Mouse (Mus musculus) kidney, embryonic 16.5 days (tissue): ENCODE data around the gene Olfr955. TPM values are rescaled to one million over a fixed set of nuclear protein-coding genes. Genes with fewer than 3 reads are reported as not detected.

Source experiments
- ATAC-seq: fragments of 200-750 bp; cut with Nextera tagmentation; 2 replicates; pipeline ENCODE4 v1.8.0; 2017; ENCODE audit warnings: moderate TSS enrichment; ENCODE audit not compliant: low FRiP score, low TSS enrichment
- H3K27ac ChIP-seq: fragments of 300-500 bp; sonication (generic); 2 replicates; pipeline ENCODE4 v1.5.1; 2014; ENCODE audit warnings: low read length
- H3K27me3 ChIP-seq: fragments of 300-500 bp; sonication (generic); 2 replicates; pipeline ENCODE4 v1.6.1; 2014; ENCODE audit warnings: low read length, control low read depth, mixed read lengths; ENCODE audit not compliant: insufficient read depth
- H3K36me3 ChIP-seq: fragments of 300-500 bp; sonication (generic); 2 replicates; pipeline ENCODE4 v1.6.1; 2014; ENCODE audit warnings: low read length, control low read depth, mixed read lengths; ENCODE audit not compliant: insufficient read depth
- H3K4me1 ChIP-seq: fragments of 300-500 bp; sonication (generic); 2 replicates; pipeline ENCODE4 v1.6.1; 2014; ENCODE audit warnings: low read length, control low read depth, mixed read lengths; ENCODE audit not compliant: insufficient read depth
- H3K4me2 ChIP-seq: fragments of 300-500 bp; sonication (generic); replicated peaks from 2 replicates; pipeline ENCODE4 v1.6.1; 2014; ENCODE audit warnings: low read depth, low read length
- H3K4me3 ChIP-seq: fragments of 300-500 bp; sonication (generic); 2 replicates; pipeline ENCODE4 v1.5.1; 2014; ENCODE audit warnings: mild to moderate bottlenecking, low read length
- H3K9ac ChIP-seq: fragments of 300-500 bp; sonication (generic); replicated peaks from 2 replicates; pipeline ENCODE4 v1.6.1; 2014; ENCODE audit warnings: low read length
- H3K9me3 ChIP-seq: fragments of 300-500 bp; sonication (generic); 2 replicates; pipeline ENCODE4 v1.6.1; 2016; ENCODE audit warnings: low read length, control low read depth
- WGBS: fragments of 180-500 bp; shearing (Covaris S2); extraction: QIAGEN DNeasy Blood & Tissue Kit; methylation state at CpG from one replicate; pipeline ENCODE4 v1.1.7; 2014; 5-methylcytosine and 5-hydroxymethylcytosine counted together
- polyA plus RNA-seq: library from polyadenylated mRNA; unstranded; fragments of >200 nt; fragmentation: Nextera tagmentation; extraction: Ambion mirVana; gene quantifications from 2 replicates; pipeline ENCODE4 v1.2.1, GENCODE M21; 2015

Olfr955 gene
- not detected in 2 replicates for polyA plus RNA-seq

DNA sequence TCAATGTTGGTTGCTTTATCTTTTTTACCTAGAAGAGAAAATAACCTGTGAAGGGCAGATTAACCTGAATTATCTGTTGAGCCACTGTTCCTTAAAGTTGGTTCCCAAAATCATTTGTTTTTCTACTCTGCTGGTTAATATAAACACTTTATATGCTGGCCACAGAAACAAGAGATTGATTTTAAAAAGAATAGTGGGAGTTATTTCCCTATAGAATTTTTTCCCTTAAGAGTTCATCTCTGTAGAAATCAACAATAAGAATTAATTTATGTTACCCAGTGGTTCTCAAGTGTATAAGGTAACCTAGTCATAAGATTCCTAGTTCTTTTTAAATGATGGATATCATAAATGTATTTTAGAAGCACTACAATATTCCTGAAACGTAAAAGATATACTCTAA, at the start of gene Olfr955:
Olfr955 (minus strand) TSS at position 101 of the 400 bp plus-strand sequence.
- no peak for ATAC-seq
- no peak within 1 kb of the TSS for H3K4me3 ChIP-seq
- 44% methylated on average over 1 of the region's 1 CpGs for WGBS
- no peaks in the 10 kb centered on the region for H3K27me3 ChIP-seq
- H3K4me1 ChIP-seq = no peaks in the 10 kb centered on the region
- no peak within 1 kb of the TSS for H3K27ac ChIP-seq
- H3K4me2 ChIP-seq = no peak within 1 kb of the TSS
- H3K9me3 ChIP-seq = no peaks in the 10 kb centered on the region
- no peaks in the 10 kb centered on the region for H3K36me3 ChIP-seq
- no peak within 1 kb of the TSS for H3K9ac ChIP-seq

DNA sequence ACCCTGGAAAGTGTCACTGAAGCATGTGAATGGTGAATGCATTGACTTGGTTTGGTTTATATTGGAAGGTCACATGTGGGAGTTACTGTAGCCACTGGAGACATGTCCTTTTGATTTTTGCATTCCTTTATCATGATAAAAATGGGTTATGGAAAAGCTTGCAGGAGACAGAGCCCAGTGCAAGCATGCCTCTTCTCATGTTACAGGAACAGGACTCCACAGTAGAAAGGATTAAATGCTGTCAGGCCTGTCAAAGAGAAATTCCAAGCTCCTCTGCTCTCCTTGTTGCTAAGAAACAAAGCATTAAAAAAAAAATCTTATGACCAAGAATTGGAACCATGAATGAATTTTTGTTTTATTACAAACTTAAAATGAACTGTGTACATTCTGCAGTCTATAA, 46.9 kb upstream of the Olfr955 start:
- no peak for ATAC-seq

DNA sequence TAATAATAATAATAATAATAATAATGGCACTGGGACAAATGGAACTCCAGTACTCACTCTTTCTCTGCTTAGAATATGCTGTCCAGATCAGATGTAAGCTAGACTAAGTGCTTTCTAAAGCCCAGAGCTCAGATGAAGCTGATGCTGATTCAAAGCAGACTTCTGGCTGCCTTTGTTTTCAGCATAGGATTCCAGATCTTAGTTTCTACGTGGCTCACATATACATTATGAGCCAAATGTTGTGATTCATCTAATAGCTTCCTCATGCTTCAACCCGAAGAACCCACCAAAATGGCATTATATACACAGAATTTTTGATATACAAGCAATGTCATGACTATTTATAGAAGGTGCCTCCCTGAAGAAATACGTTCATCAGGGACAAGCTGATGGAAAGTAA, 43.8 kb upstream of the Olfr955 start, which contains the start of gene Olfr957:
Olfr957 (minus strand) TSS at position 279 of the 400 bp plus-strand sequence.
- no peak within 1 kb of the TSS for H3K4me3 ChIP-seq
- ATAC-seq = no peak
- no peaks in the 10 kb centered on the region for H3K9me3 ChIP-seq
- H3K27ac ChIP-seq = no peak within 1 kb of the TSS
- no peaks in the 10 kb centered on the region for H3K4me1 ChIP-seq
- H3K27me3 ChIP-seq = no peaks in the 10 kb centered on the region
- H3K4me2 ChIP-seq = no peak within 1 kb of the TSS
- 60% methylated on average over 3 of the region's 3 CpGs for WGBS
- H3K36me3 ChIP-seq = no peaks in the 10 kb centered on the region
- H3K9ac ChIP-seq = no peak within 1 kb of the TSS

More for the DNA sequence above, 46.9 kb upstream of the Olfr955 start:
- H3K4me3 ChIP-seq = no peak overlapping the region
- no peaks in the 10 kb centered on the region for H3K4me1 ChIP-seq
- no peak overlapping the region for H3K9ac ChIP-seq
- H3K27ac ChIP-seq = no peak overlapping the region
- H3K9me3 ChIP-seq = no peaks in the 10 kb centered on the region
- no peaks in the 10 kb centered on the region for H3K27me3 ChIP-seq
- no peak overlapping the region for H3K4me2 ChIP-seq
- H3K36me3 ChIP-seq = no peaks in the 10 kb centered on the region

DNA sequence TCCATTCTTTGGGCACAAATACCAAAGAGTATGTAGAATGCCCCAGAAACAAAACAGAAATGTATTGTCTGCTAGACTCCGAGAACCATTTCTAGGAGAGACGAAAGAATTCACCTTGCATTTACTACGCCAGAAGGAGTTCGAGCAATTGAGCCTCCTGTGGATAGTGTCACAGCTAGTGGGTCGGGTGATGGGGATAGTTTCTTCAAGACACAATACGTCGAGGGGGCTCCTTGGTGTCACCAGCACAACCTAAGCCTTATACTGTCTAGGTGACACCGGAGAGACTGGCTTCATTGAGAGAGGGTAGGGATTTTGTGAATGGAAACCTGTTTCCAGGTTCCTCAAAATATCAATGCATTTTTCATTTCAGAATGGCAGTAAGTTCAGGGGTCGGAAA, 37.7 kb upstream of the Olfr955 start:
- Histone ChIP-seq H3K4me2 (no peak overlapping the region), H3K27me3 (no peaks in the 10 kb centered on the region), H3K36me3 (no peaks in the 10 kb centered on the region), H3K9ac (no peak overlapping the region), H3K9me3 (no peaks in the 10 kb centered on the region), H3K27ac (no peak overlapping the region), H3K4me3 (no peak overlapping the region), H3K4me1 (no peaks in the 10 kb centered on the region)
- WGBS = 88% methylated on average over 9 of the region's 9 CpGs
- no peak for ATAC-seq

GRCm38 (mm10) chr9:39508998-39509397, 37.3 kb upstream of the Olfr955 start:
- Histone ChIP-seq H3K9ac (no peak overlapping the region), H3K9me3 (no peaks in the 10 kb centered on the region), H3K4me3 (no peak overlapping the region), H3K4me1 (no peaks in the 10 kb centered on the region), H3K27ac (no peak overlapping the region), H3K27me3 (no peaks in the 10 kb centered on the region), H3K4me2 (no peak overlapping the region), H3K36me3 (no peaks in the 10 kb centered on the region)
- peak; percentile 59; the same call in 1 of the 2 replicates for ATAC-seq
- WGBS = 9% methylated on average over 6 of the region's 6 CpGs

DNA sequence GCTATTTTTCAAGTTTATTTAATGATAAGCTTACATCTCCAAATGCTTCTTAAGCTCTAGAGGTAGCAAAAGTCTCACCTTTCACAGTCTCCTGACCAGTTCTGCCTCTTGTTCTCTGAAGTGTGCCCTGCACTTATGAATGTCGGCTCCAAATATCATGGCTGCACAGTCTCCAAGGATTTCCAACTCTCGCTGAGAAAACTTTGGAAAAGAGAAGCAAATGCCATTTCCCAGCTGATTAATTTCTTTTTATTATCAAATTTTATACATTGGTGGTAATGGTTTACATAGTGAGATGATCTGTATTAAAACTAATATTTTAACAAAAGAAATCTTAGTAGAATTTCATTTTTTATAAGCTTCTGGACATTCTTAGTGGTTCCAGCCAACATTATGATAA, 22.2 kb upstream of the Olfr955 start, which contains the start of gene Olfr44:
Olfr44 (minus strand) TSS at position 101 of the 400 bp plus-strand sequence.
- 90% methylated on average over 2 of the region's 2 CpGs for WGBS
- Histone ChIP-seq H3K9ac (no peak within 1 kb of the TSS), H3K27me3 (no peaks in the 10 kb centered on the region), H3K4me3 (no peak within 1 kb of the TSS), H3K4me2 (no peak within 1 kb of the TSS), H3K9me3 (no peaks in the 10 kb centered on the region), H3K4me1 (no peaks in the 10 kb centered on the region), H3K27ac (no peak within 1 kb of the TSS), H3K36me3 (no peaks in the 10 kb centered on the region)
- ATAC-seq = no peak

GRCm38 (mm10) chr9:39456401-39456800, 15.3 kb downstream of the Olfr955 start, which contains the start of gene Olfr954:
TSS of gene Olfr954 (plus strand) at chr9:39456701.
- H3K27ac ChIP-seq = no peak within 1 kb of the TSS
- no peak for ATAC-seq
- 87% methylated on average over 6 of the region's 6 CpGs for WGBS
- H3K4me2 ChIP-seq = no peak within 1 kb of the TSS
- H3K9ac ChIP-seq = no peak within 1 kb of the TSS
- H3K9me3 ChIP-seq = no peaks in the 10 kb centered on the region
- H3K36me3 ChIP-seq = no peaks in the 10 kb centered on the region
- H3K4me1 ChIP-seq = no peaks in the 10 kb centered on the region
- H3K27me3 ChIP-seq = no peaks in the 10 kb centered on the region
- no peak within 1 kb of the TSS for H3K4me3 ChIP-seq

- Histone ChIP-seq H3K9ac (no peak within 1 kb of the TSS), H3K4me1 (no peaks in the 10 kb centered on the region)
- no peak for ATAC-seq
Measured at GRCm38 (mm10) chr9:39427048-39427447, 44.7 kb downstream of the Olfr955 start, which contains the start of gene Olfr952. TSS of gene Olfr952 (minus strand) at chr9:39427148.

More at GRCm38 (mm10) chr9:39427048-39427447, 44.7 kb downstream of the Olfr955 start, which contains the start of gene Olfr952:
- H3K9me3 ChIP-seq = no peaks in the 10 kb centered on the region
- H3K36me3 ChIP-seq = no peaks in the 10 kb centered on the region
- H3K4me3 ChIP-seq = no peak within 1 kb of the TSS
- H3K27ac ChIP-seq = no peak within 1 kb of the TSS
- H3K27me3 ChIP-seq = no peaks in the 10 kb centered on the region
- no peak within 1 kb of the TSS for H3K4me2 ChIP-seq

Other genes with a start within 250 kb of the Olfr955 start
- gene Olfr1537, start 221.9 kb downstream of the Olfr955 start, polyA plus RNA-seq = not detected in 2 replicates
- gene Olfr945, start 195.1 kb downstream of the Olfr955 start, polyA plus RNA-seq = not detected in 2 replicates
- not detected in 2 replicates for gene Olfr948, start 145.9 kb downstream of the Olfr955 start, polyA plus RNA-seq
- not detected in 2 replicates for gene Olfr951, start 84.5 kb downstream of the Olfr955 start, polyA plus RNA-seq
- gene Olfr952, start 44.8 kb downstream of the Olfr955 start, polyA plus RNA-seq = not detected in 2 replicates
- not detected in 2 replicates for gene Olfr954, start 15.2 kb downstream of the Olfr955 start, polyA plus RNA-seq
- not detected in 2 replicates for gene Olfr44, start 22.1 kb upstream of the Olfr955 start, polyA plus RNA-seq
- gene Olfr957, start 43.9 kb upstream of the Olfr955 start, polyA plus RNA-seq = not detected in 2 replicates
- not detected in 2 replicates for gene Olfr958, start 82.1 kb upstream of the Olfr955 start, polyA plus RNA-seq
- not detected in 2 replicates for gene Olfr959, start 103.6 kb upstream of the Olfr955 start, polyA plus RNA-seq
- gene AW551984, start 132.5 kb upstream of the Olfr955 start, polyA plus RNA-seq = 15.5 and 16.2 TPM in 2 replicates
- not detected in 2 replicates for gene Olfr148, start 138.7 kb upstream of the Olfr955 start, polyA plus RNA-seq
- gene Olfr960, start 149.4 kb upstream of the Olfr955 start, polyA plus RNA-seq = not detected in 2 replicates
- not detected in 2 replicates for gene Olfr961, start 173.1 kb upstream of the Olfr955 start, polyA plus RNA-seq
- not detected in 2 replicates for gene Olfr963, start 195.3 kb upstream of the Olfr955 start, polyA plus RNA-seq
- gene Olfr149, start 235.2 kb upstream of the Olfr955 start, polyA plus RNA-seq = not detected in 2 replicates
- gene Olfr965, start 239.4 kb upstream of the Olfr955 start, polyA plus RNA-seq = not detected in 2 replicates